Comparison of ENCODE assay signal across 17 mouse cellular contexts in genomic region chr11:96624436-96624835, GRCm38 (mm10).
A peak's percentile ranks its signal among the peaks of the same experiment; 100 is the strongest.
DNase-seq lines count a peak whose midpoint lies in the region; ATAC-seq and TF ChIP-seq lines count a peak whose summit lies in the region.
"Had no signal": no experiment of that assay in that cellular context is flagged by ENCODE, and none has a peak within 500 bp of the region (broad histone marks: within the 10 kb centered on the region; RNA-seq: fewer than 3 reads in every experiment).

No protein-coding gene starts in this region.

- H3K27ac ChIP-seq in hindbrain, embryonic 14.5 days: 0 out of 2 replicates have a peak overlapping the region, but pooled peaks have one; percentile 45
- no peak overlapping the region for H3K27ac ChIP-seq in hindbrain, embryonic 16.5 days (ENCODE audit: low read depth, low read length)
- no peak overlapping the region for H3K27ac ChIP-seq in lung, embryonic 15.5 days
- peak overlapping the region; percentile 50; the same call in 1 of the 2 replicates for H3K27ac ChIP-seq in neural tube, embryonic 14.5 days (ENCODE audit: low read depth, low read length)

- no peaks in the 10 kb centered on the region for H3K9me3 ChIP-seq in hindbrain, embryonic 14.5 days (ENCODE audit: control insufficient read depth, low read length)
- H3K9me3 ChIP-seq in hindbrain, embryonic 16.5 days (ENCODE audit: control insufficient read depth, low read length): no peaks in the 10 kb centered on the region
- H3K9me3 ChIP-seq in lung, embryonic 15.5 days: no peaks in the 10 kb centered on the region
- no peaks in the 10 kb centered on the region for H3K9me3 ChIP-seq in neural tube, embryonic 14.5 days (ENCODE audit: control insufficient read depth, low read length)
- H3K9me3 ChIP-seq: megakaryocyte, embryonic 14.5 days had no signal

- H3K9ac ChIP-seq in hindbrain, embryonic 14.5 days: no peak overlapping the region
- H3K9ac ChIP-seq in hindbrain, embryonic 16.5 days (ENCODE audit: low read depth, low read length): no peak overlapping the region
- H3K9ac ChIP-seq in lung, embryonic 15.5 days: no peak overlapping the region
- 0 out of 2 replicates have a peak overlapping the region, but pooled peaks have one; percentile 13 for H3K9ac ChIP-seq in neural tube, embryonic 14.5 days (replicated peaks; ENCODE audit: low read depth, low read length)

- H3K4me2 ChIP-seq in hindbrain, embryonic 14.5 days (replicated peaks): no peak overlapping the region
- H3K4me2 ChIP-seq in hindbrain, embryonic 16.5 days (ENCODE audit: low read length): no peak overlapping the region
- H3K4me2 ChIP-seq in lung, embryonic 15.5 days: peak overlapping the region; percentile 24
- H3K4me2 ChIP-seq in neural tube, embryonic 14.5 days (ENCODE audit: low read depth, low read length): no peak overlapping the region
- H3K4me2 ChIP-seq: heart, embryonic 11.5 days had no signal

- H3K4me1 ChIP-seq in hindbrain, embryonic 14.5 days (replicated peaks; ENCODE audit: control insufficient read depth, insufficient read depth, low read length): peaks cover 25% of the 10 kb centered on the region
- H3K4me1 ChIP-seq in hindbrain, embryonic 16.5 days (ENCODE audit: control insufficient read depth, insufficient read depth, low read depth, low read length): peaks cover 6% of the 10 kb centered on the region
- peaks cover 15% of the 10 kb centered on the region for H3K4me1 ChIP-seq in lung, embryonic 15.5 days
- peaks cover 43% of the 10 kb centered on the region for H3K4me1 ChIP-seq in neural tube, embryonic 14.5 days (ENCODE audit: control insufficient read depth, insufficient read depth, low read length)

- no peaks in the 10 kb centered on the region for H3K27me3 ChIP-seq in hindbrain, embryonic 14.5 days (ENCODE audit: control insufficient read depth, insufficient read depth, low read length)
- no peaks in the 10 kb centered on the region for H3K27me3 ChIP-seq in hindbrain, embryonic 16.5 days (replicated peaks; ENCODE audit: control insufficient read depth, insufficient read depth, low read length)
- peaks cover 17% of the 10 kb centered on the region; the same call in 1 of the 2 replicates for H3K27me3 ChIP-seq in lung, embryonic 15.5 days
- H3K27me3 ChIP-seq in Patski: no peaks in the 10 kb centered on the region
- no peaks in the 10 kb centered on the region for H3K27me3 ChIP-seq in neural tube, embryonic 14.5 days (ENCODE audit: control insufficient read depth, insufficient read depth, low read length)

- peak; percentile 61 for TF ChIP-seq CTCF in Patski (IDR thresholded peaks at IDR 0.05)

- in situ Hi-C loops in Patski (cut with MboI; ENCODE audit: low pct_unique_long_range_greater_than_20kb): loop anchor here (5.0 kb wide), 2 partner anchors 67 to 322 kb away; partner anchors contain the start of gene Hoxb5

- DNase-seq in hindbrain, embryonic 14.5 days (ENCODE audit: low spot score): peak; percentile 64
- no peak for DNase-seq in lung, postnatal 10 days
- no peak for DNase-seq in Patski (ENCODE audit: low read depth, low spot score)
- no peak for DNase-seq in thymus, postnatal 14 days
- DNase-seq: adrenal gland, postnatal 10 days; cerebellum, adult 8-10 months; gastrocnemius, postnatal 36 days; heart, postnatal 36 days; kidney, adult 11 months; lung, adult 2 months; right cerebral cortex, postnatal 14 days; thymus, postnatal 4 days had no signal

- H3K36me3 ChIP-seq in hindbrain, embryonic 14.5 days (replicated peaks; ENCODE audit: control insufficient read depth, insufficient read depth): no peaks in the 10 kb centered on the region
- H3K36me3 ChIP-seq in hindbrain, embryonic 16.5 days (ENCODE audit: control insufficient read depth, insufficient read depth, low read length): no peaks in the 10 kb centered on the region
- no peaks in the 10 kb centered on the region for H3K36me3 ChIP-seq in lung, embryonic 15.5 days
- no peaks in the 10 kb centered on the region for H3K36me3 ChIP-seq in neural tube, embryonic 14.5 days (ENCODE audit: control insufficient read depth, insufficient read depth, low read length)

- ATAC-seq in hindbrain, embryonic 14.5 days (ENCODE audit: low FRiP score): no peak
- ATAC-seq in hindbrain, embryonic 16.5 days: no peak
- ATAC-seq in lung, embryonic 15.5 days (ENCODE audit: borderline replicate concordance, extremely low read depth, low FRiP score, low TSS enrichment): no peak
- ATAC-seq in Patski: no peak
- no peak for ATAC-seq in neural tube, embryonic 14.5 days (ENCODE audit: low read depth)

- H3K4me3 ChIP-seq in hindbrain, embryonic 14.5 days (replicated peaks; ENCODE audit: low read length): no peak overlapping the region
- H3K4me3 ChIP-seq in hindbrain, embryonic 16.5 days (ENCODE audit: low read length): no peak overlapping the region
- no peak overlapping the region for H3K4me3 ChIP-seq in lung, embryonic 15.5 days
- no peak overlapping the region for H3K4me3 ChIP-seq in neural tube, embryonic 14.5 days (ENCODE audit: low read depth, low read length)
- H3K4me3 ChIP-seq: megakaryocyte, embryonic 14.5 days had no signal

- POLR2A ChIA-PET in Patski (lab: Charles Lee): interaction anchor here (0.6 kb wide), 1 partner anchor 119 kb away, joined by 3 read pairs; no protein-coding TSS in a partner anchor

- CTCF ChIA-PET in Patski (lab: Charles Lee): interaction anchor here (0.7 to 6.7 kb wide), 3 partner anchors 20 to 346 kb away, joined by 3 to 66 read pairs (median 3); partner anchors contain the start of gene Hoxb8

- 54% methylated on average over 4 of the region's 4 CpGs for WGBS in hindbrain, embryonic 14.5 days
- 47% methylated on average over 4 of the region's 4 CpGs for WGBS in hindbrain, embryonic 16.5 days
- 30% methylated on average over 4 of the region's 4 CpGs for WGBS in lung, embryonic 15.5 days
- WGBS in neural tube, embryonic 14.5 days: 20% methylated on average over 4 of the region's 4 CpGs

Comparison
In these comparisons a context has a peak if more than half of its experiments do, and no peak if none do; other contexts are left out.
1. H3K27ac ChIP-seq: peak in hindbrain, embryonic 14.5 days (single experiment) and neural tube, embryonic 14.5 days (single experiment); none in hindbrain, embryonic 16.5 days (single experiment) and lung, embryonic 15.5 days (single experiment).